Mouse (Mus musculus) ovary, postnatal 36 days (tissue): ENCODE measurements around the gene Pi4ka.

Source experiments
- DNase-seq: peaks from one replicate; pipeline ENCODE4 v3.0.0; 2022; ENCODE audit warnings: low spot score, mixed read lengths

The Pi4ka gene

DNA sequence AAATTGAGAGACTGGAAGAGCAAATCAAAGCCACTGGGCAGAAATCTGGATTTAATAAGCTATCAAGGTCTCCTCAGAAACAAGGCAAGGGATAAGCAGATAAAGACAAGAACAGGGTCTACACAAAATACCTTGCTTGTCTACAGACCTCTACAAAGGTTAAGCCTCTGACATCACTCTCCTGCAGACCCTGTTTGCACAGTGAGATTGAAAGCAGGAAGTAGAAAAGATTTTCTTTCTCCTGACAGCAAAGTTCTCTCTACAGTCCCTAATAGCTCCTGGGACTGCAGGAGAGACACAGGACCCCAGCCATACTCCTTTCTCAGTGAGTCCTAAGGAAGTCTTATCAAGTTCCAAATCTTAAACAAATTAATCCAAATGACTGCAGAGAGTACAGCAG, 71.5 kb downstream of the Pi4ka start:
- DNase-seq = no peak

DNA sequence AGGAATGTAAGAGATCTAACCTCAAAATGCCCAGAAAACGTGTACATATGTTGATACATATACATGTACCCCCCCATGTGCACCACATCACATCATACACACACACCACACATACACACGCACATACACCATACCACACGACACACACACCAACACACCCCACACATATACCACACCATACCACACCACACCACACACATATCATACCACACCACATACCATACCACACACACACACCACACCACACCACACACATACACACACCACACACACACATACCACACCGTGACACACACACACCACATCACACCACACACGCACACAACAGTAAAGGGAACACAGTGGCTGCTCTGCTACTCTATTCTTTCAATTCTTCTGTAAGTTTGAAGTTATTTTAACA, 74.3 kb downstream of the Pi4ka start:
- no peak for DNase-seq

DNA sequence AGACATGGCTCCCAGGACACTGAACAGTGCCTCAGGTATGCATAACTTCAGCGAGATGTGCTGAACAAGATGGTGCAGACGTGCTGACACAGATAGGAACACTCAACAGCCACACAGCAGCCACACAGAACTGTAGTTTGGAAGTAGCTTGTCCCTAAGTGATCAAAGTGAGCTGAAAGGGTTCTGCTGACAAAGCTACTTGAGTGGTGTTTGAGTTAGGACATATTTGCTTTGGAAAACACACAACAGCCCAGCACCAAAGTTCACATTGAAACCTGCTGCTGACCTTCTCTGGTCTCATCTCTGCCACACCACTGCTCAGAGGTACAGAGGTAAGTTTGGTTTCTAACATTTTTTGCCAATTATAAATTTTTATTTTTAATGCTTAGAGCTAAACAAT, 75.0 kb downstream of the Pi4ka start, which contains the start of gene Serpind1:
Serpind1 (plus strand) TSS at position 256 of the 400 bp plus-strand sequence.
- no peak for DNase-seq

DNA sequence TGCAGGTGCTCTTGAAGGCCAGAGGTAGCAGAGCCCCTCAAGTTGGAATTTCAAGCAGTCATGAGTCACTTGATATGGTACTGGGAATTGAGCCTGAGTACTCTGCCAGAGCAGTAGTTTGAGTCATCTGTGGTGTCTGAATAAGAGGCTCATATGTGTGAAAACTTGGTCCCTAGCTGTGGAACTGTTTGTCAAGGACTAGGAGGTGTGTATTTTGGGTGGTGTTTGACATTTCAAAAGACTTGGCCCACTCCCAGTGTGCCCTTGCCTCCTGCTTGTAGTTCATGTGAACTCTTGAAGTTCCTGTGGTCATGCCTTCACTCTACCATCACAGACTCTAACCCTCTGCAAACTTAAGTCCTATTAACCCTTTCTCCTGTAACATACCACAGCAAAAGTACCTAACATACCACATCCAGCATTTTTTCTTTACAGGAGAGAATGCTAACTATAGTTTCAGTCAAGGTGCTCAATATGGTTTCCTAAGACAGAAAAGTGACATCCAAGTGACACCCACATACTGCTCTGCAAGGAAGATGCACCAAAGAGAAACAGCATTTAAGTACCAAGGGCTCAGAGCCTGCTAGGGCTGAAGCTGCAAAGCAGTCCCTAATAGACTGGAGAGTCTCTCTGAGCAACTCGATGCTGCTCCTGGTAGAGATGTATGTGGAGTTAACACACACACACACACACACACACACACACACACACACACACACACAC, 76.1 kb downstream of the Pi4ka start:
- no peak for DNase-seq

DNA sequence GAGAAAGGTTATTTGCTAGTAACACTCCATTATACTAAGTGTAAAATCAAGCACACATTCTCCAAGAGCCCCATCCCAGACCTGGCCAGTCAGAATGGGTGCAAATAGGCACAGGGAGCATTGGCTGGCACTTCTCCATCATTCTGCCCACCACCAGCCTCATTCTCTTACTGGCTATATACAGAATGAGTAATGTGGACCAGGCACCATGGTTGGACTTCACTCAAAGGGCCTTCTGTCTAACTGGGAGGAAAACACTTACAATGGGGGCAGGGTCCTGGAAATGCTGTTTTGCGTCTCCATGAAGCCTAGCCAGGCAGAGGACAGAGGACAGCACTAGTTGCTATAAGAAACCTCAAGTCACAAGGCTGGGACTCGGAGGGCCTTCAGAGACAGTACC, 80.0 kb downstream of the Pi4ka start:
- no peak for DNase-seq

DNA sequence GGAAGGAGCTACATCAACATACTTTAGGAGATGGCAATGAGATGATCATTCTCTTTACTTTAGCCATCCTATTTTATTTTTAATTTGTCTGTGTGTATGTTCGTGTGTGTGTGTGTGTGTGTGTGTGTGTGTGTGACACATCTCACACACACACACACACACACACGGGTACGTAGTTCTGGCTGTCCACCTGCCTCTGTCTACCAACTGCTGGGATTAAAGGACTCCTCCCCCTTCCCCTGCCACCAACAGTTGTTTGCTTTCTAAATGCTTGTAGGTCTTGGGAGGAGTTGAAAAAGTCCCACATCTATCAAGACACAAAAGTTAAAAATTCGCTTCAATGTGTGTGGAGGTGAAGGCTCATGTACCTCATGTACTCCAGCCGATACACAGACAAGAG, 81.4 kb downstream of the Pi4ka start:
- no peak for DNase-seq

DNA sequence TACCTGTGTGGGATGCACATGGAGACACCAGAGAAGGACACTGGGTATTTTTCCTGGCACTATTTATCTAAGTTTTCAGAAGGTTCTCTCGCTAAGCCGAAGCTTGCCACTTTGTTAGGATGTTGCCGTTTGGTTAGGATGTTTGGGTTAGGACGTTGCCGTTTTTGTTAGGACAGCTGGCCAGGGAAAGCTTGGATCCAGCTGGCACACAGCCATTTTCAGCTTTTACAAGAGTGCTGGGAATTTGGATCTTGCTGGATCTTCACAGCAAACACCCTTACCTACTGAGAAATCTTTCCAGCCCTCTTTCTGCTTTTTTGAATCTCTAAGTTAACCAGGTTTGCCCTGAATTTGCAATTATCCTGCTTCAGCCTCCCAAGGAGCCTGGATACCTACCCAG, 84.6 kb downstream of the Pi4ka start:
- peak; percentile 13 for DNase-seq

DNA sequence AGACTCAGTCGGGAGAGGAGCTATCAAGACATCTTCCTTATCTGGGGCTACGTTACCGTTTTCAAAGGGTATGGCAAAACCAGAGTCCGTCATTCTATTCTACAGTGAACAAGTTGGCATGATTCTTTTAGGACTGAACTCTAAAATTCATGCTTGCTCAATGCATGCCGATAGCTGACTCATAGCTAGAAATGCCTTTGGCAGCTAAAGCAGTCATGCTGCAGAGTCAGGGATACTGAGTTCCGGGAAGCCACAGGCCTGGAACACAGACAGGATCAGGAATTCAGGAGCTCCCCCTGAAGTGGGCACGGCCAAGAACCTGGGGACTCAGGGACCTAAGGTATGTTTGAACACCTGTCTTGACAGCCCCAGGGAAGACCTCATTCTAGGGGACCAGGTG, 89.6 kb downstream of the Pi4ka start:
- DNase-seq = no peak

DNA sequence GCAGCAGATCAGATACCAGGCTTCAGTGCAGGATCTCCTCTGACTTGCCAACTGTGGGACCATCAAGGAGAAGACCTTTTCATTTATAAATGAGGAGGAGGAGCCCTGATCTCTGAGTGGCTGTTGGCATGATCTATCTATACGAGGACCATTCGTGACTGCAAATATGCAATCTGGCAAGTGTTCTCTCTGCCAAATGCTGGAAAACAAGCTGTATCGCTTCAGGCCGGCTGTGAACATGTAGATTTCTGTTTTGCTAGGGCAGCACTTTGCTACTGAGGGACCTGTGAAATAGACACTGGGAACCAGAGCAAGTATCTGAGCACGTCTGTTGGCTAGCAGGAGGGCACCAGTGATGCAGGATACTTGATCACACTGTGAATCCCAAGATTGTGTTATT, 93.6 kb downstream of the Pi4ka start:
- no peak for DNase-seq

DNA sequence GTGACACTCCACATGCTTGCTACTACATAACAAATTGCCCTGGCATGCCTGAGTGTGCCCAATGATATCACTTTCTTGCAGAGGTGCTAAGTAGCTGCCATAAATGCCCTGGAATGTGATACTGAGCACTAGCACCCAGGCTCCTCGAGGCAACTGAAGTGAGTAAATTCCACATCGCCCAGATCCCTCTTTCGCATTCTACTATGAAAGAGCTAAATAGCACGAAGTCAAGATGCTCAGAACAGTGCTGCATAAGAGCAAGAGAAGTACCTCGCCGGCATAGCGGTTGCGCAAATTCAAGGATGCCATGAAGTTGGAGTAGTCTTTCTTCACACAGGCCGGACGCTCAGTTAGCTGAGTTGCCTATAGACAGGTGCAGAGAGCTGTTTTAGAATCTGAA, 97.1 kb downstream of the Pi4ka start:
- no peak for DNase-seq

DNA sequence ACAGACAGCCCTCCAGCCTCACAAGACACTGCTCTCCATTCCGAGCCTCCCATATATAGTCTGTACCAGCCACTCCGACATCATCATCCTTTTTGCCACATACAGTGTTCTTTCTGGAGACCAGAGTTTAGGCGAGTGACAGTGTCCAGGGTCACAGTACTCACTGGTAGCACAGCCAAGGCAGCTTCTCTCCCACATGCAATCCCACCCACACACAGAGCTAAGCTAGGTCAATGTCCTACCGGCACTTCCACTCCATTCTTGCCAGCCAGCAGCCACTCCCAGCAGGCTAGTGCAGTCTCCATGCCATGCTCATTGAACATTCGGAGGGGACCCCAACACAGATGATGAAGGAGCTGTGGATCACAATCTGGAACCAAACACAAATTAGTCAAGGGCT, 98.7 kb downstream of the Pi4ka start:
- no peak for DNase-seq

DNA sequence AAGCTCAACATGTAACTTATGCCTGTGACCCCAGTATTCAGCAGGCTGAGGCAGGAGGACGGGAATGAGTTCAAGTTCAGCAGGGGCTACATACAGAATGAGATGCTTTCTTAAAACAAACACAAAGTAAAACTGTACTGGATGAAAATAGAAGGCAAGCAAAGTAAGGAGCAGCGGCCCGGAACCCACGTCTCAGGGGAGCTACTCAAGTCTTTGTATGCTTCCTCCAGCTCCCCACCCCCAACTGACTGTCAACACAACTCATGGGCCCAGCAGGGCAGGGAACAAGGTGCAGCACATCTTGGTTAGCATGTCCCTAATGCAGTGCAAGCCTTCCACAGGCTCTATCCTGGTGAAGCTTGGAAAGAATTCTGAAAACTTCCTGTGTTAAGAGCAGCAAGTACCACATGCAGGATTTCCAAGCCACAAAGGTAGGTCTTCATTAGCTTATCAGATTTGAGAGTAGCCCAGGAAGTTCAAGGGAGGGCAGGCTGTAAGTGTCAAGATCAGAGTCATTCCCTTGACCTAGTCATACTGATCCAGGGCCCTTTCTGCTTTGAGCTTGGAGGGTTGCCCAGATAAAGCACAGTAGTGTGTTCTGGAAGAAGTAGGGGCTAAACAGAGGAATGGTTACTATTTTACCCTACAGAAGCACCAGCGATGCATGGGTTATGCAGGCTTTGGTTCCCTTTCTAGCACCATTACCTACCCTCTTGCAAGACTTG, 102.4 kb downstream of the Pi4ka start:
- DNase-seq = no peak

DNA sequence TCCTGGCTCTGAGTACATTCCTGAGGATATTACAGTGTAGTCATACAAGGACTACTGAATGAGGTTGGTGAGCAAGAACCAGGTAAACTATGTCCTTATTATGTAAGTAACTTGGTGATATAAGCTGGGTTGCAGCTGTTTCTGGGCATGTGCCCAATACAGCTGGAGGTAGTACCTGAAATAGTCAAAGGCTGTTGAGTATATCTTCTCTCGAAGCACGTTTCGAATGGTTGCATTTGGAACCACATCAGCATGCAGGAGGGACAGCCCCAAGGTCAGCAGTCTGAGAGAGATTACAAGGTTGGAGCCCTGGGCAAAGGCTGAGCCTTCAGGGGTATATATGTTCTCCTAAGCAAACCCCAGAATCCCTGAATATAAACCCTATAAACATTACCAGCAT, 105.3 kb downstream of the Pi4ka start:
- no peak for DNase-seq

DNA sequence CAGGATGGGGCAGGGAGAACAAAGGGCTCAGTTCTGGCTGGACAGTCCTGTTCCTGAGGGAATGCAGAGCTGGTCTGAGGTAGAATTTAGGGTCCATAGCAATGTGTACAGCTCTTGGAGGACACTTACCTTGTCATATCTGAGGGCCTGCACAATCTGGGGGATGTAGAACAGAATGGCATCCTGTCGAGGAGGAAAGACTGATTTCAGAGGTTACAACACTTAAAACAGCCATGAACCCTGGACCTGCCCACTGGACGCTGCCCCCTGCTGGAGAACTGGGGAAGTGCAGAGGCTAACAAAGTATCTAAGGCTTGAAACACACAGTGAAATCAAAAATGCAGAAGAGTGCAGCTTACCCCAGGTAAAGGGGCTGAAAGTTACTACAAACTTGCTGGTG, 113.4 kb downstream of the Pi4ka start:
- peak; percentile 61 for DNase-seq

DNA sequence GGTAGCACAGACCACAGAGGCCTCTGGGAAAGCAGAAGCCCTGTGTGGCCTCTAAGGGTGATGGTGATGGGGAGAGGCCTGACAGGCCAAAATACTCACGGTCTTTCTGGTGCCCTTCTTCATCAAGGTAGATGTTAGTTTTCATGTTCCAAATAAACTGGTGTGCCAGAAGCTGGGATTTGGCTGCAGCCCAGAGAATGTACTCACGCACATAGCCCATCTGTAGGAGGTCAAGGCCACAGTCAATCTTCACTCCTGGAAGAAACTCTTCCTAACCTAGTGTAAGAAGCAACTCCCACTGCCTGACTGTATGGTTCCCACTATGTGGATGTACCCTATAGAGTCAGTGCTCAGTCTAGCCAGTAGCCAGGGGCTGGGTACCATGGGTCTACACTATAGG, 115.1 kb downstream of the Pi4ka start:
- no peak for DNase-seq

DNA sequence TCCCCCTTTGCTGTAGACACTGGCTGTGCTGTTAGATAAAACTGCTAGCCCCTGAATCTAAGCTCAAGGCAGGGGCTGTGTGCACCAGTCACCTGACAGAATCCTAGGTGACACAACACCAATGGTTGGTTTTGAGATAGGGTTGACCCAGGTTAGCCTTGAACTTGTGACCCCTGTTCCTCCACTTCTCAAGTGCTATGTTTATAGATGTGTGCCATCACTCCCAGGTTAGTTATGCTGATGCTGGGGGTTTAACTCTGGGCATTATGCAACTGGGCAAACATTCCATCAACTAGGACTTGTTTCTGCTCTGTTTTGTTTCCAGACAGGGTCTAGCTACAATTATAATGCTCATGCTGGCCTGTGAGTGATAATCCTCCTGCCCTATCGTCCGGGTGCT, 119.0 kb downstream of the Pi4ka start:
- no peak for DNase-seq

DNA sequence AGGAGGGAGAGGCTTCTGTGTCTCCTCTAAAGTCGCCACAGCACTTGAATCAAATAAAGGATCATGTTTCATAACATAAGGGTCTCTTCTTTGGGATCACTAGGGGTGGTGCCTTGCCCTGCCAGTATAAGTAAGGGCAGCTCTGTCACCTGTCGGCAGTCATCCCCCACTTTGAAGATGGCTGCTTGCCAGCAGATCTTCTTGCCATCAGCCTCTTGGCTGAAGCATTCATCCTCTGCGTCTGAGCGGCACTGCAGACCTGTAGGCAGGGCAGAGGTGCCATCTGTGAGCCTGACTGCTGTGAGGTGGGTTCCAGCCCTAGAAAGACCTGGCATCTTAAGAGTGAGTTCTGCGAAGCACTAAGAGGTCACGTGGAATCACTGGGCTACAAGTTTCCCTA, 123.0 kb downstream of the Pi4ka start:
- DNase-seq = no peak

DNA sequence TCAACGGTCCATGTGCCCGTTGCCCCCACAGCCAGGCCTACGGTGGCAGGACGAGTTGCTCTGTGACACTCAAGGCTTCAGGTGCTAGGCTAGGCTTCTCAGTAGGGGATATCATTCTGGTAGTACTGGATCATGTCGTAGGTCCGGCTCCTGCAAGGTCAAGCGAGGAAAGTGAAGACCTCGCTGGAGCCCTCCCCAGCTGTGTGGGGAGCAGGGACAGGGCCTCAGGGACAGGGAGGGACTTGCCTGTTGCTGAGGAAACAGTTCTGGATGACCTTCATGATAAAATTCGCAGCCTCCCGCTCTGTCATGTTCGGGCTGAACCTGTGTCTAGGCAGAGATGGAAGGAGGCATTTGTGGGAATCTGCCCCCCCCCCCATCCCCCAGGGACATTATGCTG, 125.6 kb downstream of the Pi4ka start:
- peak; percentile 38 for DNase-seq

DNA sequence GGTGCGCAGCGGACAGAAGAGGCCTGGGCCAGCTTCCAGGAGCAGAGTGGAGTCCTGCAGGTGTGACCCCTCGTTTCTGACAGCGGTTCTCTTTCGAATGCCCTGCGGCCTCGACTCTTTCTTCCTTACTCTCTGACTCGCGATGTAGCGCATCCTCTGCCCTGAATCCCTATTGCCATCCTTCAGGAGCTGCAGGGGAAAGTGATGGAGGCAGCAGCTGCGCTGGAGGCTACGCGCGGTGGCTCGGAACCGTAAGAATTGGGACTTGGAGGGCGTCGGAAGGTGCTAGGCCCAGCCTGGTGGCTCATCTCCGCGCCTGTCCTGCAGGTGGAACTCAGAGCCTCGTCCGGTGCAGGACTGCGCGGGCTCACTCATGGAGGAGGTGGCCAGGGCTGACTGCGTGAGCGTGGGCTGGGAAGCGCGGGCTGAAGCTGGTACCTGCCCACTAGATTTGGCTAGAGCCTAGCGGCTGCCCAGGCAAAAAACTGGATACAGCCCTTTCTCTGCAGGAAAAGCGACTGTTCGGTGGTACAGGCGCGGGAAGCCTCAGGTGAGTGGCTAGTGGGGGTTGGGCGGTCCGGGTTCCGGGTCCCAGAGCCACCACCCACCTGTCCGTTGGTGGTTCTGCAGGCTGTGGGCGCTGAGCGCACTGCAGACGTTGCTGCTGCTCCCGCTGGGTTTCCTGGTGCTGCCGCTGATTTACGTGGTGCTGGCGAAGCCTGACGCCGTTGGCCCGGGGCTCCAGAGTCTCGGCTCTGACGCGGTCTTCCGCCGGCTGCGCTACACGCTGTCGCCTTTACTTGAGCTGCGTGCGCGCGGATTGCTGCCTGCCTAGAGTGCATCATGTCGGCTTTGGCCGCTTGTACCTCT, 128.5 kb downstream of the Pi4ka start:
- peak; percentile 31 for DNase-seq

DNA sequence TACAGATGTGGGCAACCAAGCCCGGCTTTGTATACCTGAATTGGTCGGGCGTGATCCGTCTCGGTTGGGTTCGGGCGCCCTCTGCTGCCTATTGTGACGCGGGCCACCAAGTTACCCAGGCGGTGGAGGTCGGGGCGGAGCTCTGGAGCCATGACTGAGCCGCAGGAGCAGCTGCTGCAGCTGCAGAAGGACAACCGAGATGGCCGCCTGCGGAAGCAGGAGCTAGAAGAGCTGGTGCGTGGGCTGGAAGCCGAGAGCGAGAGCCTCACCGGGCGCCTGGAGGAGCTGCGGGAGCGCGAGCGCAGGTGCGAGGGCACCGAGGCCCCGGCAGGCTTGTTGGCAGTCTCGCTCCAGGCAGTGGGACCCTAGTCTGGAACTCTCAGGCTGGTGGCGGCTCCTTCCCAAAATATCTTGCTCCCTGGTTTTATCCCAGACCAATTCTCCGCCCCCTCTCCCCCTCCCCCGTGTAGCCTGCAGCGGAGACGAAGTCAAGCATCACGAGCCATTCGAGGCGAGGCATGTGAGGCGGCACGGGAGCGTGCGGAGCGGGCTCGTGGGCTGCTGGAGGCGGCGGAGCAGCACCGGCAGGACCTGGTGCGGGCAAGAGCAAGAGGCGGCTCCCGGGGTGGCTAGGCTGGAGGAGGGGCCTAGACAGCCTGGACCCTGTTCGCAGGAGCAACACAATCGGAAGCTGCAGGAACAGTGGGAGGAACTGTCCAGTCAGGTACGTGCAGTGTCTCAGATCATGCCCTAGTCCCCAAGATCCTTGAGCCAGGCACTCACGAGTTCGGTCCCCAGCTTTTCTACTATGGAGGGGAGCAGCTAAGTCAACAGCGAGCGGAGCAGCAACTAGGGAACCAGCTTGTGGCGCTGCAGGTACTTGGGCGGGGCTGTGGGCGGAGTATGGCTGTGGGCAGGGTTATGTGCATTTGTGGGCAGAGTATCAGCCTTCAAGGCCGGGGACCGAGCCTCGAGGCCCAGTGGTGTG, 129.7 kb downstream of the Pi4ka start:
- peak; percentile 93 for DNase-seq

DNA sequence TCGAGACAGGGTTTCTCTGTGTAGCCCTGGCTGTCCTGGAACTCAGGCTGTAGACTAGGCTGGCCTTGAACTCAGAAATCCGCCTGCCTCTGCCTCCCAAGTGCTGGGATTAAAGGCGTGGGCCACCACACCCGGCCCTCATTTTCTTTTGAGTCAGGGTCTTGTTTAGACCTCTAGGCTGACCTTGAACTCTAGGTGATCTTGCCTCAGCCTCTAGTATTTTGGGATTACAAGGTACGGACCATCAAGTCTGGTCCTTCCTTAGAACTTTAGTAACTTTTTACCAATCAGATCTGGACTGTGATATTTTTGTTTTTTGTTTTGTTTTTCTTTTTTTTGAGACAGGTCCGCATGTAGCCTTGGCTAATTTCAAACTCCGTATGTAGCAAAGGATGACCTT, 130.4 kb downstream of the Pi4ka start, which contains the start of gene Tmem191c:
Tmem191c (plus strand) TSS at position 357 of the 400 bp plus-strand sequence.
- DNase-seq = no peak
